Mouse (Mus musculus): ENCODE measurements around the gene Fbxw15. TPM values are rescaled to one million over a fixed set of nuclear protein-coding genes. Genes with fewer than 3 reads are reported as not detected.
"Not testable (repeated sequence)": the region's sequence is repeated elsewhere in the genome, so short reads cannot be mapped to it uniquely, and the experiment has no call there.

Fbxw15 gene
- 0.89 and 1.1 TPM in 2 replicates for polyA plus RNA-seq (2015; fragmentation: Nextera tagmentation; extraction: Ambion mirVana)

GRCm38 (mm10) chr9:109568162-109568561, at the start of gene Fbxw15:
TSS of gene Fbxw15 (minus strand) at chr9:109568262.
- not testable (repeated sequence) for H3K27me3 ChIP-seq (ENCODE audit: insufficient read depth, low read length); H3K27ac ChIP-seq (ENCODE audit: low read length); ATAC-seq (ENCODE audit: low FRiP score, low TSS enrichment); H3K36me3 ChIP-seq (ENCODE audit: insufficient read depth, low read length); H3K9ac ChIP-seq (replicated peaks; ENCODE audit: low read length); H3K4me2 ChIP-seq (replicated peaks; ENCODE audit: low read depth, low read length); H3K9me3 ChIP-seq (ENCODE audit: low read length); H3K4me1 ChIP-seq (ENCODE audit: insufficient read depth, low read length); H3K4me3 ChIP-seq (ENCODE audit: low read length)
- 87% methylated on average over 4 of the region's 4 CpGs for WGBS

- H3K9ac ChIP-seq (replicated peaks; ENCODE audit: low read length); H3K4me1 ChIP-seq (ENCODE audit: insufficient read depth, low read length); ATAC-seq (ENCODE audit: low FRiP score, low TSS enrichment); H3K27ac ChIP-seq (ENCODE audit: low read length); H3K27me3 ChIP-seq (ENCODE audit: insufficient read depth, low read length); H3K4me2 ChIP-seq (replicated peaks; ENCODE audit: low read depth, low read length); H3K4me3 ChIP-seq (ENCODE audit: low read length); H3K9me3 ChIP-seq (ENCODE audit: low read length); H3K36me3 ChIP-seq (ENCODE audit: insufficient read depth, low read length): not testable (repeated sequence)
- 37% methylated on average over 5 of the region's 5 CpGs for WGBS
These were observed 38.8 kb upstream of the Fbxw15 start for GRCm38 (mm10) chr9:109606837-109607236.

- whole genome bisulfite sequencing = 69% methylated on average over 2 of the region's 2 CpGs
- not testable (repeated sequence) for H3K27me3 ChIP-seq (ENCODE audit: insufficient read depth, low read length); H3K9ac ChIP-seq (replicated peaks; ENCODE audit: low read length); H3K4me3 ChIP-seq (ENCODE audit: low read length); H3K4me2 ChIP-seq (replicated peaks; ENCODE audit: low read depth, low read length); H3K9me3 ChIP-seq (ENCODE audit: low read length); ATAC-seq (ENCODE audit: low FRiP score, low TSS enrichment); H3K36me3 ChIP-seq (ENCODE audit: insufficient read depth, low read length); H3K27ac ChIP-seq (ENCODE audit: low read length); H3K4me1 ChIP-seq (ENCODE audit: insufficient read depth, low read length)
These were observed 34.1 kb upstream of the Fbxw15 start for GRCm38 (mm10) chr9:109602128-109602527.

GRCm38 (mm10) chr9:109597226-109597625, 29.2 kb upstream of the Fbxw15 start:
- no peak for ATAC-seq (ENCODE audit: low FRiP score, low TSS enrichment)
- Histone ChIP-seq H3K27ac (ENCODE audit: low read length) (no peak overlapping the region), H3K4me2 (replicated peaks; ENCODE audit: low read depth, low read length) (no peak overlapping the region), H3K27me3 (ENCODE audit: insufficient read depth, low read length) (no peaks in the 10 kb centered on the region), H3K36me3 (ENCODE audit: insufficient read depth, low read length) (no peaks in the 10 kb centered on the region), H3K9me3 (ENCODE audit: low read length) (0 out of 2 replicates have a peak, but pooled peaks cover 6% of the 10 kb centered on the region), H3K4me1 (ENCODE audit: insufficient read depth, low read length) (no peaks in the 10 kb centered on the region), H3K9ac (replicated peaks; ENCODE audit: low read length) (no peak overlapping the region), H3K4me3 (ENCODE audit: low read length) (no peak overlapping the region)

- no peaks in the 10 kb centered on the region for H3K36me3 ChIP-seq (ENCODE audit: insufficient read depth, low read length)
- no peak overlapping the region for H3K9ac ChIP-seq (replicated peaks; ENCODE audit: low read length)
- no peaks in the 10 kb centered on the region for H3K4me1 ChIP-seq (ENCODE audit: insufficient read depth, low read length)
- no peak overlapping the region for H3K27ac ChIP-seq (ENCODE audit: low read length)
- peaks cover 8% of the 10 kb centered on the region; the same call in 1 of the 2 replicates for H3K9me3 ChIP-seq (ENCODE audit: low read length)
- no peak for ATAC-seq (ENCODE audit: low FRiP score, low TSS enrichment)
- H3K27me3 ChIP-seq (ENCODE audit: insufficient read depth, low read length) = no peaks in the 10 kb centered on the region
- no peak overlapping the region for H3K4me3 ChIP-seq (ENCODE audit: low read length)
- 84% methylated on average over 2 of the region's 2 CpGs for WGBS
- no peak overlapping the region for H3K4me2 ChIP-seq (replicated peaks; ENCODE audit: low read depth, low read length)
These were observed 26.8 kb upstream of the Fbxw15 start for GRCm38 (mm10) chr9:109594866-109595265.

- Histone ChIP-seq H3K4me1 (ENCODE audit: insufficient read depth, low read length) (no peaks in the 10 kb centered on the region), H3K4me3 (ENCODE audit: low read length) (no peak overlapping the region), H3K9me3 (ENCODE audit: low read length) (no peaks in the 10 kb centered on the region), H3K4me2 (replicated peaks; ENCODE audit: low read depth, low read length) (no peak overlapping the region), H3K9ac (replicated peaks; ENCODE audit: low read length) (no peak overlapping the region), H3K27ac (ENCODE audit: low read length) (no peak overlapping the region), H3K27me3 (ENCODE audit: insufficient read depth, low read length) (no peaks in the 10 kb centered on the region), H3K36me3 (ENCODE audit: insufficient read depth, low read length) (no peaks in the 10 kb centered on the region)
- no peak for ATAC-seq (ENCODE audit: low FRiP score, low TSS enrichment)
- WGBS = 18% methylated on average over 1 of the region's 1 CpGs
These were observed 2.5 kb downstream of the Fbxw15 start for GRCm38 (mm10) chr9:109565546-109565945.

- not testable (repeated sequence) for H3K9me3 ChIP-seq (ENCODE audit: low read length); ATAC-seq (ENCODE audit: low FRiP score, low TSS enrichment); H3K36me3 ChIP-seq (ENCODE audit: insufficient read depth, low read length); H3K4me3 ChIP-seq (ENCODE audit: low read length); H3K27ac ChIP-seq (ENCODE audit: low read length); H3K4me2 ChIP-seq (replicated peaks; ENCODE audit: low read depth, low read length); H3K4me1 ChIP-seq (ENCODE audit: insufficient read depth, low read length); H3K9ac ChIP-seq (replicated peaks; ENCODE audit: low read length); H3K27me3 ChIP-seq (ENCODE audit: insufficient read depth, low read length)
These were observed 6.0 kb downstream of the Fbxw15 start for GRCm38 (mm10) chr9:109562106-109562505.

- no peak for ATAC-seq (ENCODE audit: low FRiP score, low TSS enrichment)
- WGBS = 57% methylated on average over 3 of the region's 3 CpGs
- 0 out of 2 replicates have a peak, but pooled peaks cover 2% of the 10 kb centered on the region for H3K9me3 ChIP-seq (ENCODE audit: low read length)
- H3K9ac ChIP-seq (replicated peaks; ENCODE audit: low read length) = no peak overlapping the region
- H3K27ac ChIP-seq (ENCODE audit: low read length) = no peak overlapping the region
- H3K36me3 ChIP-seq (ENCODE audit: insufficient read depth, low read length) = no peaks in the 10 kb centered on the region
- no peaks in the 10 kb centered on the region for H3K27me3 ChIP-seq (ENCODE audit: insufficient read depth, low read length)
- no peak overlapping the region for H3K4me2 ChIP-seq (replicated peaks; ENCODE audit: low read depth, low read length)
- H3K4me3 ChIP-seq (ENCODE audit: low read length) = no peak overlapping the region
- H3K4me1 ChIP-seq (ENCODE audit: insufficient read depth, low read length) = no peaks in the 10 kb centered on the region
These were observed 15.6 kb downstream of the Fbxw15 start for GRCm38 (mm10) chr9:109552483-109552882.

GRCm38 (mm10) chr9:109549666-109550065, 18.4 kb downstream of the Fbxw15 start:
- not testable (repeated sequence) for H3K4me1 ChIP-seq (ENCODE audit: insufficient read depth, low read length); H3K27ac ChIP-seq (ENCODE audit: low read length); H3K4me2 ChIP-seq (replicated peaks; ENCODE audit: low read depth, low read length); H3K9ac ChIP-seq (replicated peaks; ENCODE audit: low read length); H3K9me3 ChIP-seq (ENCODE audit: low read length); H3K27me3 ChIP-seq (ENCODE audit: insufficient read depth, low read length); H3K36me3 ChIP-seq (ENCODE audit: insufficient read depth, low read length); H3K4me3 ChIP-seq (ENCODE audit: low read length); ATAC-seq (ENCODE audit: low FRiP score, low TSS enrichment)
- WGBS = 27% methylated on average over 2 of the region's 2 CpGs

- H3K9ac ChIP-seq (replicated peaks; ENCODE audit: low read length) = no peak overlapping the region
These were observed 44.5 kb downstream of the Fbxw15 start for GRCm38 (mm10) chr9:109523385-109524064.

More at GRCm38 (mm10) chr9:109523385-109524064, 44.5 kb downstream of the Fbxw15 start:
- Histone ChIP-seq H3K27me3 (ENCODE audit: insufficient read depth, low read length) (no peaks in the 10 kb centered on the region), H3K36me3 (ENCODE audit: insufficient read depth, low read length) (no peaks in the 10 kb centered on the region), H3K4me3 (ENCODE audit: low read length) (no peak overlapping the region), H3K9me3 (ENCODE audit: low read length) (no peaks in the 10 kb centered on the region), H3K4me2 (replicated peaks; ENCODE audit: low read depth, low read length) (peak overlapping the region; percentile 18; the same call in 1 of the 2 replicates), H3K27ac (ENCODE audit: low read length) (peak overlapping the region; percentile 85), H3K4me1 (ENCODE audit: insufficient read depth, low read length) (0 out of 2 replicates have a peak, but pooled peaks cover 4% of the 10 kb centered on the region)
- 68% methylated on average over 5 of the region's 5 CpGs for WGBS
- peak; percentile 78; the same call in 1 of the 2 replicates for ATAC-seq (ENCODE audit: low FRiP score, low TSS enrichment)

Data from kidney, embryonic 16.5 days (tissue).